Mouse (Mus musculus) embryonic facial prominence, embryonic 14.5 days (tissue): ENCODE measurements around the gene Mcmbp. TPM values are rescaled to one million over a fixed set of nuclear protein-coding genes. Genes with fewer than 3 reads are reported as not detected.

Source experiments
- ATAC-seq: fragments of 200-750 bp; cut with Nextera tagmentation; 2 replicates; pipeline ENCODE4 v1.8.0; 2017; ENCODE audit warnings: low read depth, moderate number of reproducible peaks, moderate TSS enrichment
- DNase-seq: peaks from one replicate; pipeline ENCODE4 v3.0.0-alpha.2; 2015; ENCODE audit warnings: low spot score
- H3K27ac ChIP-seq: fragments of 300-500 bp; sonication (generic); replicated peaks from 2 replicates; pipeline ENCODE4 v1.5.1; 2014; ENCODE audit warnings: low read depth, mild to moderate bottlenecking, low read length, moderate library complexity
- H3K27me3 ChIP-seq: fragments of 300-500 bp; sonication (generic); replicated peaks from 2 replicates; pipeline ENCODE4 v1.6.1; 2014; ENCODE audit warnings: low read length; ENCODE audit not compliant: control insufficient read depth, insufficient read depth
- H3K36me3 ChIP-seq: fragments of 300-500 bp; sonication (generic); 2 replicates; pipeline ENCODE4 v1.6.1; 2014; ENCODE audit warnings: low read length, mixed read lengths; ENCODE audit not compliant: control insufficient read depth, insufficient read depth
- H3K4me1 ChIP-seq: fragments of 300-500 bp; sonication (generic); 2 replicates; pipeline ENCODE4 v1.6.1; 2014; ENCODE audit warnings: antibody characterized with exemption, low read length; ENCODE audit not compliant: control insufficient read depth, insufficient read depth
- H3K4me2 ChIP-seq: fragments of 300-500 bp; sonication (generic); 2 replicates; pipeline ENCODE4 v1.6.1; 2014; ENCODE audit warnings: low read depth, mild to moderate bottlenecking, low read length, moderate library complexity, mixed read lengths
- H3K4me3 ChIP-seq: fragments of 300-500 bp; sonication (generic); 2 replicates; pipeline ENCODE4 v1.5.1; 2014; ENCODE audit warnings: low read depth, mild to moderate bottlenecking, low read length
- H3K9ac ChIP-seq: fragments of 300-500 bp; sonication (generic); 2 replicates; pipeline ENCODE4 v1.6.1; 2014; ENCODE audit warnings: low read depth, mild to moderate bottlenecking, low read length, moderate library complexity, mixed read lengths
- H3K9me3 ChIP-seq: fragments of 300-500 bp; sonication (generic); 2 replicates; pipeline ENCODE4 v1.6.1; 2016; ENCODE audit warnings: low read length; ENCODE audit not compliant: control insufficient read depth
- WGBS: fragments of 180-500 bp; shearing (Covaris S2); extraction: QIAGEN DNeasy Blood & Tissue Kit; methylation state at CpG from one replicate; pipeline ENCODE4 v1.1.7; 2014; 5-methylcytosine and 5-hydroxymethylcytosine counted together
- polyA plus RNA-seq: library from polyadenylated mRNA; unstranded; fragments of >200 nt; fragmentation: Nextera tagmentation; extraction: Ambion mirVana; gene quantifications from 2 replicates; pipeline ENCODE4 v1.2.1, GENCODE M21; 2014

The Mcmbp gene
- polyA plus RNA-seq, 1 experiment from 2014 or later = 57.9 TPM

DNA sequence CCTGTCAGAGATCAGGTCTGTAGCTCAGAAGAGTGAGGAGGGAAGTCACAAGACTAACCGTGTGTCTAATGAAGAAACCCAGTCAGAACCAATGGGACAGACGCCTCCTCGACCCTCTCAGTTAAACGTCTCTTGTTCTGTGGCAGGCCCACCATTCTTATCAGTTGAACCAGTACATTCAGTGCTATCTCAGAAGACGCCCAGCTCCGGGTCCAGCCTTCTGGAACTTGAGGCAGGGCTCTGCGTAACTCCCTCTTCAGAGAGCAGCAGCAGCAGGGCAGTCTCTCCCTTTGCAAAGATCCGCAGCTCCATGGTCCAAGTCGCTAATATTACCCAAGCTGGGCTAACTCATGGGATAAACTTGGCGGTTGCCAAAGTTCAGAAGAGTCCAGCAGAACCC, 45.4 kb downstream of the Mcmbp start:
- 91% methylated on average over 10 of the region's 10 CpGs for WGBS
- H3K36me3 ChIP-seq = peaks cover 71% of the 10 kb centered on the region
- no peaks in the 10 kb centered on the region for H3K27me3 ChIP-seq
- H3K9ac ChIP-seq = no peak overlapping the region
- no peaks in the 10 kb centered on the region for H3K9me3 ChIP-seq
- H3K4me1 ChIP-seq = no peaks in the 10 kb centered on the region
- DNase-seq = no peak
- no peak overlapping the region for H3K4me2 ChIP-seq
- ATAC-seq = no peak
- no peak overlapping the region for H3K27ac ChIP-seq
- H3K4me3 ChIP-seq = no peak overlapping the region

DNA sequence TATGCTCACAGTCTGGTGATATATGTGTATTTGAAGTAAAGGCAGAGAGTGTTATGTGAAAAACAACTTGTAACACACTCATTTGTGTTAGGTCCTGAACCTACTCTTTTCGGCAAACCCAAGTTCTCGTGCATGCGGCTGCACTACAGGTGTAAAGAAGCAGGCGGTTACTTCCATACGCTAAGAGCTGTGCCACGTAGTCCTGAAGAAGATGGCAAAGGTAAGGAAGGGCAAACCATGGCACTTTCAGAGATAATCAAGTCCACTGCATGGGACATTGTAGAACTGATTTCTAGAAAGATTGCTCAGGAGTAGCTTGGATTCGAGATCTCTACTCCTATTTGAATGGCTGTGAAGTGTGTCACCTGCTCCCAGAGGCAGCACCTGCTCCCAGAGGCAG, 48.1 kb downstream of the Mcmbp start:
- WGBS = 90% methylated on average over 7 of the region's 7 CpGs
- H3K36me3 ChIP-seq = peaks cover 68% of the 10 kb centered on the region
- no peak overlapping the region for H3K9ac ChIP-seq
- DNase-seq = no peak
- no peak overlapping the region for H3K4me3 ChIP-seq
- H3K27ac ChIP-seq = no peak overlapping the region
- no peak for ATAC-seq
- H3K27me3 ChIP-seq = no peaks in the 10 kb centered on the region
- H3K4me1 ChIP-seq = no peaks in the 10 kb centered on the region
- H3K9me3 ChIP-seq = peaks cover 23% of the 10 kb centered on the region
- no peak overlapping the region for H3K4me2 ChIP-seq

DNA sequence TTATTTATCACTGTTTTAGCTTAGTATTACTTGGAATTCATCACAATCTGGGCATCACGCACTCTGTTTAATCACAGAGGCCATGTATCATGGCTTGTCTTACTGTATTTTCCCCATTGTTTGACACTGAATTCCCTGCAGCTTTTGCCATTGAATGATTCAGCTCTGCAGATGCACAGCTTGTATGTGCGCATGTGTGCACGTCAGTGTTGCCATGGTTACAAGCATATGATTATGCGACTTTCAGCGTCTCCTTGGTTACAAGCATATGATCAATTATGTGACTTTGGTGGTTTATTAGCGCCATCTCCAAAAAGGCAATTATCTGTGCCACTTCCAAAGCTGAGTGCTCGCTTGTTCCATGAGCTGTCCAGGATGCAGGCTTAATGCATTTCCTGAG, 49.5 kb downstream of the Mcmbp start:
- peak; percentile 15 for DNase-seq

DNA sequence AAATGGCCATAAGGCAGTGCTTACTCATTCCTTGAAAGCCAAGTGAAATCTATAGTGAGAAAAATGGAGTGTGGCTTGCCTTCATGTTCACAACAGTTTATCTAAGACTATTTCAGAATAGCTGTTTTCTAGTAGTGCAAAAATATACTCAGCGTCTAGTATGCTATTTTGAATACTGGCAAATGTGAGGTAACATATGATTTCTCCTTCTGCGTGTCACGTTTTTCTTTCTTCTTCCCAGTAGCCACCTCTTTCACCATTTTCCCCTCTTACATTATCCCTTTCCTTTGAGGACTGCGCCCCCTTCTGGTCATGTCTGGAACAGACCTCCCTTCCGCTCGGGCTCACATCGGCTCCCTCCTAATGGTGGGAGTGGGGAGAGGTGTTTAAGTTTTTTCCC, 50.2 kb downstream of the Mcmbp start:
- DNase-seq = peak; percentile 66
- Histone ChIP-seq H3K36me3 (peaks cover 71% of the 10 kb centered on the region), H3K27me3 (no peaks in the 10 kb centered on the region), H3K9ac (no peak overlapping the region), H3K4me2 (no peak overlapping the region), H3K27ac (no peak overlapping the region), H3K9me3 (peaks cover 30% of the 10 kb centered on the region), H3K4me3 (no peak overlapping the region), H3K4me1 (no peaks in the 10 kb centered on the region)
- peak; percentile 67; the same call in 1 of the 2 replicates for ATAC-seq
- 14% methylated on average over 7 of the region's 7 CpGs for WGBS

More for the DNA sequence above, 49.5 kb downstream of the Mcmbp start:
- Histone ChIP-seq H3K4me3 (no peak overlapping the region), H3K36me3 (peaks cover 71% of the 10 kb centered on the region), H3K4me2 (no peak overlapping the region), H3K27me3 (no peaks in the 10 kb centered on the region), H3K27ac (no peak overlapping the region), H3K4me1 (no peaks in the 10 kb centered on the region), H3K9me3 (peaks cover 26% of the 10 kb centered on the region), H3K9ac (no peak overlapping the region)
- 77% methylated on average over 7 of the region's 7 CpGs for WGBS
- 0 out of 2 replicates have a peak, but pooled peaks have one; percentile 23 for ATAC-seq

DNA sequence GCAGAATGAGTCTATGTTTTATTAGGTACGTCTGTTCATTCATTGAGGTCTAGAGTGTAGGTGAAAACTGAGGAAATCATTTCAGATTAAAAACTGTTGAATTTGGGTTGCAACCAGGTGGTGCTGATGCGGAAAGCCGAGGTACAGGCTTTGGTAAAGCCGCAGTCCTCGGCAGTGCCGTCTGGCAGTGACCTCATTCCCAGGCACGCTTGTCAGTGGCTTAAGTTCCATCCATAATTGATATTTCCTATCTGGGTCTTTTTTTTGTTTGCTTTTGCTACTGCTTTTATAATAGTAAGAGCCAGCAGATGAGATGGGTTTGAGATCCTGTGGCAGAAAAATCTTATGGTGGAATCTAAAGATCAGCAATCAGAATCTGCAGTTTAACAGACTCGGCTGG, 50.9 kb downstream of the Mcmbp start:
- Histone ChIP-seq H3K9me3 (peaks cover 30% of the 10 kb centered on the region), H3K9ac (no peak overlapping the region), H3K27ac (no peak overlapping the region), H3K4me3 (no peak overlapping the region), H3K4me2 (no peak overlapping the region), H3K4me1 (no peaks in the 10 kb centered on the region), H3K27me3 (no peaks in the 10 kb centered on the region), H3K36me3 (peaks cover 71% of the 10 kb centered on the region)
- ATAC-seq (no peak), DNase-seq (no peak)
- WGBS = 81% methylated on average over 8 of the region's 8 CpGs

DNA sequence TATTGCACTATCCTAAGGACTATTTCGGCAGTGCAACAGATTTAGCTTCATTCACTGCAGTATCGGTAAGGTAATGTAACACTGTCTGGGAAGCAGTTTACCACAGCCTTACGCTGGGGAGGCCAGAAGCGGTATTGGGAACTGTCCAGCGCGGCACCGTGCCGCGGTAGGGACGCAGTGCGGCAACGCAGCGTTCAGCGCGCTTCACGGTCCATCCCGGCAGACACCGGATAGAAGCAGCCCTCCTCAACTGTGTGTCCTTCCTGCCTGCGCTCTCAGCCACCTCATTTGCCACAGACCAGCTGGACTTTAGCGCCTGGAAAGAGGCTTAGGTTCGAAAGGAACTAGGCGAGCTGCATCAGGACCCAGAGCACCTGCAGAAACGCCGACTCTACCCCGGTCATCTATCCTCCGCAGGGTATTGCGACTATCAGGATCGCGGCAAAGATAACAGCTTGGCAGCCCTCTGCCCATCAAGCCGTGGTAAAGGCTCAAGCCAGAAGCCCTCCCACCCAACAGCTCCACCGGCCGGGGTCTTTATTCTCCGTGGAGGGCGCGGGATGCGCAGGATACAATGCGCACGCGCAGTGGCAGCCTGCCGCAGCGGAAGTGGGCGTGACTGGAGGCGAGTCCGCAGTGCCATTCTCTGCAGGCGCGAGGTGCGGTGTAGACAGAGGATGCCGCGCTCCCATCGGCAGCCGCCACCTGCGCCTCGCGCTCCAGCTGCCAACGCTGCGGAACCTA, 52.3 kb downstream of the Mcmbp start:
- Histone ChIP-seq H3K4me3 (peak overlapping the region; percentile 48), H3K4me1 (no peaks in the 10 kb centered on the region), H3K4me2 (peak overlapping the region; percentile 69), H3K27ac (no peak overlapping the region), H3K9me3 (peaks cover 30% of the 10 kb centered on the region), H3K27me3 (no peaks in the 10 kb centered on the region), H3K36me3 (peaks cover 73% of the 10 kb centered on the region), H3K9ac (peak overlapping the region; percentile 34; the same call in 1 of the 2 replicates)
- ATAC-seq = peak; percentile 88
- WGBS = 55% methylated on average over 52 of the region's 56 CpGs
- DNase-seq = peak; percentile 74

- no peak overlapping the region for H3K4me2 ChIP-seq
- ATAC-seq = no peak
Measured at GRCm38 (mm10) chr7:128678546-128678945, 61.7 kb downstream of the Mcmbp start.

GRCm38 (mm10) chr7:128672408-128673010, 67.8 kb downstream of the Mcmbp start:
- Histone ChIP-seq H3K27ac (peak overlapping the region; percentile 29), H3K27me3 (no peaks in the 10 kb centered on the region), H3K4me3 (no peak overlapping the region), H3K9me3 (no peaks in the 10 kb centered on the region), H3K4me2 (peak overlapping the region; percentile 26; the same call in 1 of the 2 replicates), H3K36me3 (peaks cover 31% of the 10 kb centered on the region), H3K9ac (no peak overlapping the region; the same call in 1 of the 2 replicates), H3K4me1 (peaks cover 10% of the 10 kb centered on the region)
- DNase-seq (peak; percentile 57), ATAC-seq (peak; percentile 70; the same call in 1 of the 2 replicates)
- WGBS = 13% methylated on average over 15 of the region's 15 CpGs

More at GRCm38 (mm10) chr7:128678546-128678945, 61.7 kb downstream of the Mcmbp start:
- Histone ChIP-seq H3K4me1 (no peaks in the 10 kb centered on the region), H3K36me3 (peaks cover 16% of the 10 kb centered on the region), H3K4me3 (no peak overlapping the region), H3K9ac (no peak overlapping the region), H3K27ac (no peak overlapping the region), H3K27me3 (no peaks in the 10 kb centered on the region), H3K9me3 (no peaks in the 10 kb centered on the region; the same call in 1 of the 2 replicates)
- WGBS = 70% methylated on average over 3 of the region's 3 CpGs
- no peak for DNase-seq
